Mouse (Mus musculus): ENCODE results near the gene Taok3.

DNA sequence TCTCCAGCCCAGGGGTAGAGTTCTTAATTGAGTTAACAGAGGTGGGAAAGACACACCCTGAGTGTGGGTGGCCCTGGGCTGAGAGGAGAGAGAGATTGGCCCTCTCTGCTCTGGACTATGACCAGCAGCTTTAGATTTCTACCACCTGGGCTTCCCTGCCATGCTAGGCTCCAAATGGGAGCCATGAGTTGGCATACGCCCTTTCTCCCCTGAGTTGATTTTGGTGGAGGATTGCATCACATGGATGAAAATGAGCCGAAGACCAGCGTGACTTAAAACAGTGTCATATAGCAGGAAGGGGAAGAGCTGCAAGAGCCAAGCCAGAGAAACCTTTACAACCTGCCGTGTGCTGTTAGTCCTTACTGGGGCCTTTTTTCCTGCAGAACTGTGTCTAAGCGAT is 44.6 kb downstream of the Taok3 start:
- TF ChIP-seq TAL1 (IDR thresholded peaks at IDR 0.05; ENCODE audit: low read length) (no peak), GATA1 (IDR thresholded peaks at IDR 0.05; ENCODE audit: low read length) (no peak)
